Mouse (Mus musculus) liver, embryonic 15.5 days (tissue): ENCODE measurements around the gene Thsd4. TPM values are rescaled to one million over a fixed set of nuclear protein-coding genes. Genes with fewer than 3 reads are reported as not detected.

Source experiments
- ATAC-seq: fragments of 200-750 bp; cut with Nextera tagmentation; 2 replicates; pipeline ENCODE4 v1.8.0; 2017; ENCODE audit warnings: moderate number of reproducible peaks, mild to moderate bottlenecking, moderate library complexity; ENCODE audit not compliant: insufficient read depth
- H3K27ac ChIP-seq: fragments of 300-500 bp; sonication (generic); replicated peaks from 2 replicates; pipeline ENCODE4 v1.5.1; 2015; ENCODE audit warnings: mild to moderate bottlenecking, inconsistent platforms
- H3K27me3 ChIP-seq: fragments of 300-500 bp; sonication (generic); 2 replicates; pipeline ENCODE4 v1.6.1; 2015; ENCODE audit warnings: mild to moderate bottlenecking, inconsistent platforms
- H3K36me3 ChIP-seq: fragments of 300-500 bp; sonication (generic); replicated peaks from 2 replicates; pipeline ENCODE4 v1.6.1; 2015; ENCODE audit warnings: moderate library complexity, mild to moderate bottlenecking, inconsistent platforms
- H3K4me1 ChIP-seq: fragments of 300-500 bp; sonication (generic); replicated peaks from 2 replicates; pipeline ENCODE4 v1.6.1; 2015; ENCODE audit warnings: inconsistent platforms
- H3K4me2 ChIP-seq: fragments of 300-500 bp; sonication (generic); 2 replicates; pipeline ENCODE4 v1.6.1; 2015; ENCODE audit warnings: moderate library complexity, mild to moderate bottlenecking, inconsistent platforms
- H3K4me3 ChIP-seq: fragments of 300-500 bp; sonication (generic); replicated peaks from 2 replicates; pipeline ENCODE4 v1.5.1; 2015; ENCODE audit warnings: mild to moderate bottlenecking, inconsistent platforms
- H3K9ac ChIP-seq: fragments of 300-500 bp; sonication (generic); 2 replicates; pipeline ENCODE4 v1.6.1; 2015; ENCODE audit warnings: moderate library complexity, mild to moderate bottlenecking, inconsistent platforms
- H3K9me3 ChIP-seq: fragments of 300-500 bp; sonication (generic); replicated peaks from 2 replicates; pipeline ENCODE4 v1.6.1; 2016; ENCODE audit warnings: inconsistent platforms
- WGBS: fragments of 180-500 bp; shearing (Covaris S2); methylation state at CpG from one replicate; pipeline ENCODE4 v1.1.7; 2015; ENCODE audit warnings: mixed read lengths; ENCODE audit not compliant: insufficient replicate concordance; 5-methylcytosine and 5-hydroxymethylcytosine counted together
- polyA plus RNA-seq: library from polyadenylated mRNA; unstranded; fragments of >200 nt; fragmentation: Nextera tagmentation; extraction: Ambion mirVana; gene quantifications from 2 replicates; pipeline ENCODE4 v1.2.1, GENCODE M21; 2015

Gene Thsd4
- polyA plus RNA-seq, 1 experiment from 2014 or later, result 0.73 TPM

- H3K27me3 ChIP-seq, result no peaks in the 10 kb centered on the region
- H3K27ac ChIP-seq, result no peak overlapping the region
- H3K36me3 ChIP-seq, result no peaks in the 10 kb centered on the region
- no peak overlapping the region for H3K4me3 ChIP-seq
- H3K9ac ChIP-seq, result no peak overlapping the region
- H3K9me3 ChIP-seq, result no peaks in the 10 kb centered on the region
- WGBS, result 73% methylated on average over 1 of the region's 1 CpGs
- H3K4me2 ChIP-seq, result no peak overlapping the region
- no peak for ATAC-seq
- H3K4me1 ChIP-seq, result no peaks in the 10 kb centered on the region
Observed at GRCm38 (mm10) chr9:60208843-60209242, 313.0 kb downstream of the Thsd4 start.

GRCm38 (mm10) chr9:60203141-60203540 is 318.7 kb downstream of the Thsd4 start:
- no peaks in the 10 kb centered on the region for H3K36me3 ChIP-seq
- H3K27me3 ChIP-seq, result no peaks in the 10 kb centered on the region
- H3K27ac ChIP-seq, result no peak overlapping the region
- WGBS, result 70% methylated on average over 7 of the region's 7 CpGs
- H3K4me1 ChIP-seq, result no peaks in the 10 kb centered on the region
- no peak overlapping the region for H3K4me3 ChIP-seq
- H3K9ac ChIP-seq, result no peak overlapping the region
- no peak overlapping the region for H3K4me2 ChIP-seq
- H3K9me3 ChIP-seq, result no peaks in the 10 kb centered on the region
- no peak for ATAC-seq

- no peak for ATAC-seq
- no peaks in the 10 kb centered on the region for H3K36me3 ChIP-seq
- no peak overlapping the region for H3K9ac ChIP-seq
- no peak overlapping the region for H3K4me2 ChIP-seq
- H3K4me3 ChIP-seq, result no peak overlapping the region
- no peaks in the 10 kb centered on the region for H3K4me1 ChIP-seq
- 49% methylated on average over 2 of the region's 2 CpGs for WGBS
- H3K27me3 ChIP-seq, result no peaks in the 10 kb centered on the region
- H3K27ac ChIP-seq, result no peak overlapping the region
- H3K9me3 ChIP-seq, result no peaks in the 10 kb centered on the region
Observed at GRCm38 (mm10) chr9:60200436-60200835, 321.4 kb downstream of the Thsd4 start.

GRCm38 (mm10) chr9:60198530-60199200 is 323.2 kb downstream of the Thsd4 start:
- H3K4me2 ChIP-seq, result no peak overlapping the region
- H3K4me3 ChIP-seq, result no peak overlapping the region
- no peak for ATAC-seq
- H3K27ac ChIP-seq, result no peak overlapping the region
- no peaks in the 10 kb centered on the region for H3K9me3 ChIP-seq
- WGBS, result 72% methylated on average over 12 of the region's 12 CpGs
- H3K9ac ChIP-seq, result no peak overlapping the region
- H3K36me3 ChIP-seq, result no peaks in the 10 kb centered on the region
- no peaks in the 10 kb centered on the region for H3K4me1 ChIP-seq
- H3K27me3 ChIP-seq, result no peaks in the 10 kb centered on the region

GRCm38 (mm10) chr9:60195502-60195901 is 326.3 kb downstream of the Thsd4 start:
- Histone ChIP-seq H3K9ac (no peak overlapping the region), H3K36me3 (no peaks in the 10 kb centered on the region), H3K9me3 (no peaks in the 10 kb centered on the region), H3K4me1 (no peaks in the 10 kb centered on the region), H3K4me2 (no peak overlapping the region), H3K4me3 (no peak overlapping the region), H3K27me3 (no peaks in the 10 kb centered on the region), H3K27ac (no peak overlapping the region)
- no peak for ATAC-seq
- WGBS, result 58% methylated on average over 2 of the region's 2 CpGs

GRCm38 (mm10) chr9:60194905-60195304 is 326.9 kb downstream of the Thsd4 start:
- no peak for ATAC-seq
- no peaks in the 10 kb centered on the region for H3K9me3 ChIP-seq
- 68% methylated on average over 6 of the region's 6 CpGs for WGBS
- H3K27me3 ChIP-seq, result no peaks in the 10 kb centered on the region
- H3K36me3 ChIP-seq, result no peaks in the 10 kb centered on the region
- no peak overlapping the region for H3K4me2 ChIP-seq
- no peaks in the 10 kb centered on the region for H3K4me1 ChIP-seq
- H3K27ac ChIP-seq, result no peak overlapping the region
- no peak overlapping the region for H3K4me3 ChIP-seq
- no peak overlapping the region for H3K9ac ChIP-seq

GRCm38 (mm10) chr9:60192321-60192720 is 329.5 kb downstream of the Thsd4 start:
- Histone ChIP-seq H3K36me3 (no peaks in the 10 kb centered on the region), H3K4me3 (no peak overlapping the region), H3K27ac (no peak overlapping the region), H3K4me2 (no peak overlapping the region), H3K9me3 (no peaks in the 10 kb centered on the region), H3K4me1 (no peaks in the 10 kb centered on the region), H3K9ac (no peak overlapping the region), H3K27me3 (no peaks in the 10 kb centered on the region)
- 62% methylated on average over 5 of the region's 5 CpGs for WGBS
- no peak for ATAC-seq

- Histone ChIP-seq H3K4me2 (no peak overlapping the region), H3K4me3 (no peak overlapping the region), H3K9me3 (no peaks in the 10 kb centered on the region), H3K4me1 (no peaks in the 10 kb centered on the region), H3K27me3 (no peaks in the 10 kb centered on the region), H3K27ac (no peak overlapping the region), H3K9ac (no peak overlapping the region), H3K36me3 (no peaks in the 10 kb centered on the region)
- ATAC-seq, result no peak
- 37% methylated on average over 2 of the region's 2 CpGs for WGBS
Observed at GRCm38 (mm10) chr9:60187437-60187836, 334.4 kb downstream of the Thsd4 start.

GRCm38 (mm10) chr9:60186948-60187347 is 334.9 kb downstream of the Thsd4 start:
- Histone ChIP-seq H3K9ac (no peak overlapping the region), H3K36me3 (no peaks in the 10 kb centered on the region), H3K9me3 (no peaks in the 10 kb centered on the region), H3K4me2 (no peak overlapping the region), H3K27ac (no peak overlapping the region), H3K4me1 (no peaks in the 10 kb centered on the region), H3K4me3 (no peak overlapping the region), H3K27me3 (no peaks in the 10 kb centered on the region)
- WGBS, result 54% methylated on average over 7 of the region's 7 CpGs
- no peak for ATAC-seq

GRCm38 (mm10) chr9:60184083-60184482 is 337.8 kb downstream of the Thsd4 start:
- Histone ChIP-seq H3K27me3 (no peaks in the 10 kb centered on the region), H3K9me3 (no peaks in the 10 kb centered on the region), H3K9ac (no peak overlapping the region), H3K4me3 (no peak overlapping the region), H3K4me1 (0 out of 2 replicates have a peak, but pooled peaks cover 10% of the 10 kb centered on the region), H3K27ac (no peak overlapping the region), H3K36me3 (no peaks in the 10 kb centered on the region), H3K4me2 (no peak overlapping the region)
- 57% methylated on average over 3 of the region's 3 CpGs for WGBS
- no peak for ATAC-seq

GRCm38 (mm10) chr9:60182371-60182770 is 339.5 kb downstream of the Thsd4 start:
- WGBS, result 70% methylated on average over 6 of the region's 6 CpGs
- H3K4me2 ChIP-seq, result no peak overlapping the region
- H3K9ac ChIP-seq, result no peak overlapping the region
- no peak for ATAC-seq
- no peak overlapping the region for H3K27ac ChIP-seq
- no peak overlapping the region for H3K4me3 ChIP-seq
- H3K4me1 ChIP-seq, result 0 out of 2 replicates have a peak, but pooled peaks cover 10% of the 10 kb centered on the region
- no peaks in the 10 kb centered on the region for H3K36me3 ChIP-seq
- H3K9me3 ChIP-seq, result no peaks in the 10 kb centered on the region
- no peaks in the 10 kb centered on the region for H3K27me3 ChIP-seq

- H3K9ac ChIP-seq, result no peak overlapping the region
- no peak for ATAC-seq
- no peak overlapping the region for H3K4me3 ChIP-seq
- no peak overlapping the region for H3K27ac ChIP-seq
- 69% methylated on average over 3 of the region's 3 CpGs for WGBS
- H3K36me3 ChIP-seq, result no peaks in the 10 kb centered on the region
- no peak overlapping the region for H3K4me2 ChIP-seq
- no peaks in the 10 kb centered on the region for H3K27me3 ChIP-seq
- H3K9me3 ChIP-seq, result no peaks in the 10 kb centered on the region
- 0 out of 2 replicates have a peak, but pooled peaks cover 10% of the 10 kb centered on the region for H3K4me1 ChIP-seq
Observed at GRCm38 (mm10) chr9:60180936-60181335, 340.9 kb downstream of the Thsd4 start.
